Mouse (Mus musculus): Measurements from ENCODE around the gene Fkbp5.
"Not testable (repeated sequence)": the region's sequence is repeated elsewhere in the genome, so short reads cannot be mapped to it uniquely, and the experiment has no call there.

The Fkbp5 gene

GRCm38 (mm10) chr17:28373821-28374220 lies 143.5 kb downstream of the Fkbp5 start:
- no peak for DNase-seq (ENCODE audit: low spot score)

GRCm38 (mm10) chr17:28371941-28372340 lies 145.4 kb downstream of the Fkbp5 start:
- DNase-seq (ENCODE audit: low spot score), result no peak

GRCm38 (mm10) chr17:28371286-28371685 lies 146.0 kb downstream of the Fkbp5 start:
- no peak for DNase-seq (ENCODE audit: low spot score)

GRCm38 (mm10) chr17:28369056-28369455 lies 148.3 kb downstream of the Fkbp5 start:
- no peak for DNase-seq (ENCODE audit: low spot score)

GRCm38 (mm10) chr17:28368449-28368848 lies 148.9 kb downstream of the Fkbp5 start:
- peak; percentile 59 for DNase-seq (ENCODE audit: low spot score)

- DNase-seq (ENCODE audit: low spot score), result no peak
These were observed 152.2 kb downstream of the Fkbp5 start, which contains the start of gene Tulp1 for GRCm38 (mm10) chr17:28365122-28365521. Gene Tulp1 (minus strand): TSS chr17:28365222.

GRCm38 (mm10) chr17:28363507-28363906 lies 153.8 kb downstream of the Fkbp5 start:
- DNase-seq (ENCODE audit: low spot score), result no peak

- no peak for DNase-seq (ENCODE audit: low spot score)
These were observed 154.6 kb downstream of the Fkbp5 start for GRCm38 (mm10) chr17:28362653-28363292.

GRCm38 (mm10) chr17:28361921-28362652 lies 155.2 kb downstream of the Fkbp5 start:
- DNase-seq (ENCODE audit: low spot score), result no peak

- no peak for DNase-seq (ENCODE audit: low spot score)
These were observed 156.6 kb downstream of the Fkbp5 start for GRCm38 (mm10) chr17:28360531-28361277.

GRCm38 (mm10) chr17:28358576-28359261 lies 158.6 kb downstream of the Fkbp5 start:
- DNase-seq (ENCODE audit: low spot score), result not testable (repeated sequence)

GRCm38 (mm10) chr17:28355871-28356270 lies 161.5 kb downstream of the Fkbp5 start:
- DNase-seq (ENCODE audit: low spot score), result no peak

- no peak for DNase-seq (ENCODE audit: low spot score)
These were observed 165.3 kb downstream of the Fkbp5 start for GRCm38 (mm10) chr17:28352018-28352417.

- no peak for DNase-seq (ENCODE audit: low spot score)
These were observed 165.9 kb downstream of the Fkbp5 start for GRCm38 (mm10) chr17:28351353-28351890.

GRCm38 (mm10) chr17:28350466-28351352 lies 166.6 kb downstream of the Fkbp5 start, which contains the start of gene Tead3:
Gene Tead3 (minus strand): TSS chr17:28350817.
- peak; percentile 73 for DNase-seq (ENCODE audit: low spot score)

- no peak for DNase-seq (ENCODE audit: low spot score)
These were observed 167.3 kb downstream of the Fkbp5 start for GRCm38 (mm10) chr17:28349901-28350465.

- no peak for DNase-seq (ENCODE audit: low spot score)
These were observed 168.0 kb downstream of the Fkbp5 start for GRCm38 (mm10) chr17:28349264-28349880.
